Comparison of ENCODE assay signal across 23 mouse cellular contexts in genomic region chr15:56970140-56970539, GRCm38 (mm10).
A peak's percentile ranks its signal among the peaks of the same experiment; 100 is the strongest.
DNase-seq lines count a peak whose midpoint lies in the region; TF ChIP-seq lines count a peak whose summit lies in the region.
"Had no signal": no experiment of that assay in that cellular context is flagged by ENCODE, and none has a peak within 500 bp of the region (broad histone marks: within the 10 kb centered on the region; RNA-seq: fewer than 3 reads in every experiment).

No protein-coding gene starts in this region.

- no peak overlapping the region for H3K4me2 ChIP-seq in myocyte (ENCODE audit: low read depth)
- H3K4me2 ChIP-seq: forebrain, embryonic 12.5 days; forebrain, embryonic 15.5 days; heart, embryonic 11.5 days; hindbrain, embryonic 12.5 days; hindbrain, embryonic 15.5 days had no signal

- TF ChIP-seq CTCF in embryonic fibroblast, embryonic 13.5 days (IDR thresholded peaks at IDR 0.05; ENCODE audit: borderline replicate concordance, insufficient read depth, low read length), result no peak
- TF ChIP-seq CTCF in thymus, adult 2 months (IDR thresholded peaks at IDR 0.05; ENCODE audit: borderline replicate concordance, control insufficient read depth, extremely low read depth, insufficient read depth, low read length, poor library complexity), result no peak

- H3K27me3 ChIP-seq in myocyte (ENCODE audit: control insufficient read depth, insufficient read depth, insufficient read length), result no peaks in the 10 kb centered on the region
- no peaks in the 10 kb centered on the region for H3K27me3 ChIP-seq in thymus, adult 2 months (ENCODE audit: control insufficient read depth, insufficient read depth, low read length)
- H3K27me3 ChIP-seq: CH12.LX; forebrain, embryonic 12.5 days; forebrain, embryonic 15.5 days; hindbrain, embryonic 12.5 days; hindbrain, embryonic 15.5 days had no signal

- no peaks in the 10 kb centered on the region for H3K79me2 ChIP-seq in myocyte (ENCODE audit: control insufficient read depth, insufficient read depth)

- no peak for TF ChIP-seq POLR2A in embryonic fibroblast, embryonic 13.5 days (IDR thresholded peaks at IDR 0.05; ENCODE audit: low read depth, low read length)
- TF ChIP-seq POLR2A in myocyte (IDR thresholded peaks at IDR 0.05; ENCODE audit: insufficient read length, low read depth), result no peak
- TF ChIP-seq POLR2A in thymus, adult 2 months (IDR thresholded peaks at IDR 0.05; ENCODE audit: control insufficient read depth, extremely low read depth, insufficient read depth, low read length, poor library complexity), result no peak

- H3ac ChIP-seq in myocyte (ENCODE audit: control insufficient read depth, insufficient read length), result no peak overlapping the region

- peak; percentile 17 for DNase-seq in Muller cell, postnatal 12 days (ENCODE audit: inconsistent ontology term)
- no peak for DNase-seq in urinary bladder, postnatal 10 days (ENCODE audit: low spot score)
- DNase-seq in ovary, adult 18-20 months (ENCODE audit: low spot score), result no peak
- DNase-seq in thymus, adult 2 months, result no peak
- DNase-seq: adrenal gland, adult 2 months; adrenal gland, postnatal 14 days; cerebellum, adult 11 months; cerebellum, adult 2 months; cerebellum, adult 9-11 months; cerebellum, postnatal 25 days; embryo, embryonic 11 days; gastrocnemius, postnatal 10 days; gastrocnemius, postnatal 36 days; heart, adult 11 months had no signal

- peaks cover 6% of the 10 kb centered on the region; the same call in 1 of the 2 replicates for H3K4me1 ChIP-seq in embryonic fibroblast, embryonic 13.5 days (ENCODE audit: control insufficient read depth, insufficient read depth, low read length)
- H3K4me1 ChIP-seq in thymus, adult 2 months (replicated peaks; ENCODE audit: control insufficient read depth, insufficient read depth, low read length), result no peaks in the 10 kb centered on the region
- H3K4me1 ChIP-seq: forebrain, embryonic 12.5 days; forebrain, embryonic 15.5 days; hindbrain, embryonic 12.5 days; hindbrain, embryonic 15.5 days had no signal

- peak overlapping the region; percentile 73 for H3K27ac ChIP-seq in embryonic fibroblast, embryonic 13.5 days (ENCODE audit: insufficient read depth, low read length)
- H3K27ac ChIP-seq in thymus, adult 2 months (ENCODE audit: control insufficient read depth, insufficient read depth, low read length), result no peak overlapping the region
- H3K27ac ChIP-seq: forebrain, embryonic 12.5 days; forebrain, embryonic 15.5 days; hindbrain, embryonic 12.5 days; hindbrain, embryonic 15.5 days had no signal

- no peaks in the 10 kb centered on the region for H3K36me3 ChIP-seq in myocyte (ENCODE audit: control insufficient read depth, insufficient read depth)
- no peaks in the 10 kb centered on the region for H3K36me3 ChIP-seq in thymus, adult 2 months (ENCODE audit: control insufficient read depth, insufficient read depth, low read length)
- H3K36me3 ChIP-seq: forebrain, embryonic 12.5 days; forebrain, embryonic 15.5 days; G1E; hindbrain, embryonic 12.5 days; hindbrain, embryonic 15.5 days had no signal

- WGBS in thymus, adult 2 months, result 70% methylated on average over 1 of the region's 1 CpGs

- no peak overlapping the region for H3K4me3 ChIP-seq in embryonic fibroblast, embryonic 13.5 days (ENCODE audit: insufficient read depth, low read length)
- no peak overlapping the region for H3K4me3 ChIP-seq in myocyte
- H3K4me3 ChIP-seq in thymus, adult 2 months (ENCODE audit: control insufficient read depth, insufficient read depth, low read length), result no peak overlapping the region
- H3K4me3 ChIP-seq: forebrain, embryonic 12.5 days; forebrain, embryonic 15.5 days; hindbrain, embryonic 12.5 days; hindbrain, embryonic 15.5 days had no signal

TF ChIP-seq in myocyte, 11 proteins besides CTCF, POLR2A, EP300 and RAD21:
- 0 out of 2 replicates have a peak, but pooled peaks have one; percentile 3 for TF ChIP-seq CEBPB (IDR thresholded peaks at IDR 0.05; ENCODE audit: insufficient read depth, poor library complexity, severe bottlenecking)
- TF ChIP-seq POLR2AphosphoS2 (IDR thresholded peaks at IDR 0.05; ENCODE audit: insufficient read length, low read depth), result no peak
